Mouse (Mus musculus) midbrain, embryonic 15.5 days (tissue): ENCODE results near the gene Zfp14. TPM values are rescaled to one million over a fixed set of nuclear protein-coding genes. Genes with fewer than 3 reads are reported as not detected.
A peak's percentile ranks its signal among the peaks of the same experiment; 100 is the strongest.

Source experiments
- ATAC-seq: fragments of 200-750 bp; cut with Nextera tagmentation; replicated peaks from 2 replicates; pipeline ENCODE4 v1.8.0; 2017; ENCODE audit warnings: moderate TSS enrichment
- H3K27ac ChIP-seq: fragments of 300-500 bp; sonication (generic); 2 replicates; pipeline ENCODE4 v1.5.1; 2015; ENCODE audit warnings: mild to moderate bottlenecking, inconsistent platforms
- H3K27me3 ChIP-seq: fragments of 300-500 bp; sonication (generic); replicated peaks from 2 replicates; pipeline ENCODE4 v1.6.1; 2015; ENCODE audit warnings: inconsistent platforms
- H3K36me3 ChIP-seq: fragments of 300-500 bp; sonication (generic); replicated peaks from 2 replicates; pipeline ENCODE4 v1.6.1; 2015; ENCODE audit warnings: inconsistent platforms
- H3K4me1 ChIP-seq: fragments of 300-500 bp; sonication (generic); 2 replicates; pipeline ENCODE4 v1.6.1; 2015; ENCODE audit warnings: inconsistent platforms
- H3K4me2 ChIP-seq: fragments of 300-500 bp; sonication (generic); 2 replicates; pipeline ENCODE4 v1.6.1; 2015; ENCODE audit warnings: inconsistent platforms, mild to moderate bottlenecking, moderate library complexity
- H3K4me3 ChIP-seq: fragments of 300-500 bp; sonication (generic); 2 replicates; pipeline ENCODE4 v1.5.1; 2015; ENCODE audit warnings: mild to moderate bottlenecking, inconsistent platforms
- H3K9ac ChIP-seq: fragments of 300-500 bp; sonication (generic); 2 replicates; pipeline ENCODE4 v1.6.1; 2015; ENCODE audit warnings: mild to moderate bottlenecking, inconsistent platforms
- H3K9me3 ChIP-seq: fragments of 300-500 bp; sonication (generic); 2 replicates; pipeline ENCODE4 v1.6.1; 2016; ENCODE audit warnings: inconsistent platforms
- WGBS: fragments of 180-500 bp; shearing (Covaris S2); methylation state at CpG from one replicate; pipeline ENCODE4 v1.1.7; 2015; ENCODE audit warnings: mixed read lengths; 5-methylcytosine and 5-hydroxymethylcytosine counted together
- polyA plus RNA-seq: library from polyadenylated mRNA; unstranded; fragments of >200 nt; fragmentation: Nextera tagmentation; extraction: Ambion mirVana; gene quantifications from 2 replicates; pipeline ENCODE4 v1.2.1, GENCODE M21; 2015

Gene Zfp14
- polyA plus RNA-seq, 1 experiment from 2014 or later: 13.7 TPM

GRCm38 (mm10) chr7:30023800-30024199 is 27.4 kb downstream of the Zfp14 start:
- WGBS: 86% methylated on average over 8 of the region's 8 CpGs
- Histone ChIP-seq H3K36me3 (peaks cover 47% of the 10 kb centered on the region), H3K4me1 (no peaks in the 10 kb centered on the region), H3K27ac (no peak overlapping the region), H3K9me3 (no peaks in the 10 kb centered on the region), H3K4me3 (no peak overlapping the region), H3K9ac (no peak overlapping the region), H3K27me3 (no peaks in the 10 kb centered on the region), H3K4me2 (no peak overlapping the region)
- ATAC-seq: no peak

GRCm38 (mm10) chr7:30023324-30023723 is 27.9 kb downstream of the Zfp14 start:
- 95% methylated on average over 9 of the region's 9 CpGs for WGBS
- Histone ChIP-seq H3K36me3 (peaks cover 47% of the 10 kb centered on the region), H3K4me2 (no peak overlapping the region), H3K27me3 (no peaks in the 10 kb centered on the region), H3K4me1 (no peaks in the 10 kb centered on the region), H3K9me3 (no peaks in the 10 kb centered on the region), H3K27ac (no peak overlapping the region), H3K9ac (no peak overlapping the region), H3K4me3 (no peak overlapping the region)
- ATAC-seq: no peak

- H3K36me3 ChIP-seq: peaks cover 44% of the 10 kb centered on the region
- 100% methylated on average over 2 of the region's 2 CpGs for WGBS
Observed at GRCm38 (mm10) chr7:30019543-30019942, 31.6 kb downstream of the Zfp14 start.

GRCm38 (mm10) chr7:30017226-30017625 is 34.0 kb downstream of the Zfp14 start:
- Histone ChIP-seq H3K9ac (no peak overlapping the region), H3K36me3 (peaks cover 21% of the 10 kb centered on the region), H3K4me2 (no peak overlapping the region), H3K27me3 (no peaks in the 10 kb centered on the region), H3K27ac (no peak overlapping the region), H3K4me1 (no peaks in the 10 kb centered on the region), H3K9me3 (no peaks in the 10 kb centered on the region), H3K4me3 (no peak overlapping the region)
- WGBS: 95% methylated on average over 6 of the region's 6 CpGs
- no peak for ATAC-seq

More at GRCm38 (mm10) chr7:30019543-30019942, 31.6 kb downstream of the Zfp14 start:
- H3K9ac ChIP-seq: no peak overlapping the region
- H3K4me3 ChIP-seq: no peak overlapping the region
- H3K27me3 ChIP-seq: no peaks in the 10 kb centered on the region
- H3K27ac ChIP-seq: no peak overlapping the region
- H3K9me3 ChIP-seq: no peaks in the 10 kb centered on the region
- no peak overlapping the region for H3K4me2 ChIP-seq
- no peaks in the 10 kb centered on the region for H3K4me1 ChIP-seq
- ATAC-seq: no peak

- no peak overlapping the region for H3K4me3 ChIP-seq
- WGBS: 74% methylated on average over 4 of the region's 4 CpGs
- no peaks in the 10 kb centered on the region for H3K27me3 ChIP-seq
- H3K4me1 ChIP-seq: peaks cover 9% of the 10 kb centered on the region
- no peak overlapping the region for H3K4me2 ChIP-seq
- peaks cover 13% of the 10 kb centered on the region for H3K36me3 ChIP-seq
- ATAC-seq: 0 out of 2 replicates have a peak, but pooled peaks have one; percentile 27
- no peaks in the 10 kb centered on the region for H3K9me3 ChIP-seq
- no peak overlapping the region for H3K9ac ChIP-seq
- no peak overlapping the region; the same call in 1 of the 2 replicates for H3K27ac ChIP-seq
Observed at GRCm38 (mm10) chr7:30012956-30013363, 38.2 kb downstream of the Zfp14 start.

GRCm38 (mm10) chr7:30010551-30011195 is 40.5 kb downstream of the Zfp14 start:
- peaks cover 9% of the 10 kb centered on the region for H3K4me1 ChIP-seq
- H3K4me3 ChIP-seq: no peak overlapping the region
- no peaks in the 10 kb centered on the region for H3K9me3 ChIP-seq
- H3K27ac ChIP-seq: no peak overlapping the region
- no peaks in the 10 kb centered on the region for H3K27me3 ChIP-seq
- peaks cover 3% of the 10 kb centered on the region; the same call in 1 of the 2 replicates for H3K36me3 ChIP-seq
- no peak overlapping the region for H3K9ac ChIP-seq
- H3K4me2 ChIP-seq: no peak overlapping the region
- 83% methylated on average over 10 of the region's 10 CpGs for WGBS
- ATAC-seq: no peak

GRCm38 (mm10) chr7:30009321-30010085 is 41.7 kb downstream of the Zfp14 start:
- Histone ChIP-seq H3K9me3 (no peaks in the 10 kb centered on the region), H3K36me3 (no peaks in the 10 kb centered on the region), H3K4me3 (no peak overlapping the region), H3K27me3 (no peaks in the 10 kb centered on the region), H3K4me2 (peak overlapping the region; percentile 20; the same call in 1 of the 2 replicates), H3K9ac (no peak overlapping the region; the same call in 1 of the 2 replicates), H3K27ac (peak overlapping the region; percentile 56), H3K4me1 (peaks cover 9% of the 10 kb centered on the region)
- ATAC-seq: peak; percentile 52; the same call in 1 of the 2 replicates
- 52% methylated on average over 21 of the region's 21 CpGs for whole genome bisulfite sequencing

GRCm38 (mm10) chr7:30008020-30008690 is 43.0 kb downstream of the Zfp14 start:
- no peaks in the 10 kb centered on the region for H3K9me3 ChIP-seq
- H3K4me3 ChIP-seq: no peak overlapping the region
- H3K4me2 ChIP-seq: no peak overlapping the region
- WGBS: 83% methylated on average over 6 of the region's 6 CpGs
- peaks cover 9% of the 10 kb centered on the region for H3K4me1 ChIP-seq
- H3K27me3 ChIP-seq: no peaks in the 10 kb centered on the region
- H3K9ac ChIP-seq: no peak overlapping the region
- no peak for ATAC-seq
- no peaks in the 10 kb centered on the region for H3K36me3 ChIP-seq
- H3K27ac ChIP-seq: no peak overlapping the region

- H3K4me1 ChIP-seq: peaks cover 9% of the 10 kb centered on the region
- 89% methylated on average over 1 of the region's 1 CpGs for WGBS
Observed at GRCm38 (mm10) chr7:30007601-30008000, 43.6 kb downstream of the Zfp14 start.

GRCm38 (mm10) chr7:30000601-30001000 is 50.6 kb downstream of the Zfp14 start:
- Histone ChIP-seq H3K9ac (no peak overlapping the region), H3K27ac (no peak overlapping the region), H3K36me3 (peaks cover 27% of the 10 kb centered on the region), H3K9me3 (no peaks in the 10 kb centered on the region), H3K4me1 (no peaks in the 10 kb centered on the region), H3K4me2 (no peak overlapping the region), H3K27me3 (no peaks in the 10 kb centered on the region), H3K4me3 (no peak overlapping the region)
- 93% methylated on average over 5 of the region's 5 CpGs for WGBS
- ATAC-seq: no peak

More at GRCm38 (mm10) chr7:30007601-30008000, 43.6 kb downstream of the Zfp14 start:
- Histone ChIP-seq H3K27me3 (no peaks in the 10 kb centered on the region), H3K4me3 (no peak overlapping the region), H3K36me3 (no peaks in the 10 kb centered on the region), H3K4me2 (no peak overlapping the region), H3K27ac (no peak overlapping the region), H3K9ac (no peak overlapping the region), H3K9me3 (no peaks in the 10 kb centered on the region)
- no peak for ATAC-seq

- WGBS: 94% methylated on average over 8 of the region's 8 CpGs
- Histone ChIP-seq H3K4me2 (no peak overlapping the region), H3K9me3 (no peaks in the 10 kb centered on the region), H3K27me3 (no peaks in the 10 kb centered on the region), H3K36me3 (peaks cover 44% of the 10 kb centered on the region), H3K9ac (no peak overlapping the region), H3K4me3 (no peak overlapping the region), H3K4me1 (no peaks in the 10 kb centered on the region), H3K27ac (no peak overlapping the region)
- ATAC-seq: no peak
Observed at GRCm38 (mm10) chr7:29995134-29995533, 56.0 kb downstream of the Zfp14 start.

- no peak overlapping the region for H3K9ac ChIP-seq
- no peaks in the 10 kb centered on the region for H3K9me3 ChIP-seq
- peaks cover 33% of the 10 kb centered on the region for H3K36me3 ChIP-seq
- ATAC-seq: no peak
- no peak overlapping the region for H3K4me3 ChIP-seq
- no peak overlapping the region for H3K27ac ChIP-seq
- H3K27me3 ChIP-seq: no peaks in the 10 kb centered on the region
- H3K4me1 ChIP-seq: no peaks in the 10 kb centered on the region
- H3K4me2 ChIP-seq: no peak overlapping the region
- 97% methylated on average over 9 of the region's 9 CpGs for WGBS
Observed at GRCm38 (mm10) chr7:29993340-29993739, 57.8 kb downstream of the Zfp14 start.
